Mouse (Mus musculus): ENCODE results near the gene Ptprr.
A peak's percentile ranks its signal among the peaks of the same experiment; 100 is the strongest.

The Ptprr gene

DNA sequence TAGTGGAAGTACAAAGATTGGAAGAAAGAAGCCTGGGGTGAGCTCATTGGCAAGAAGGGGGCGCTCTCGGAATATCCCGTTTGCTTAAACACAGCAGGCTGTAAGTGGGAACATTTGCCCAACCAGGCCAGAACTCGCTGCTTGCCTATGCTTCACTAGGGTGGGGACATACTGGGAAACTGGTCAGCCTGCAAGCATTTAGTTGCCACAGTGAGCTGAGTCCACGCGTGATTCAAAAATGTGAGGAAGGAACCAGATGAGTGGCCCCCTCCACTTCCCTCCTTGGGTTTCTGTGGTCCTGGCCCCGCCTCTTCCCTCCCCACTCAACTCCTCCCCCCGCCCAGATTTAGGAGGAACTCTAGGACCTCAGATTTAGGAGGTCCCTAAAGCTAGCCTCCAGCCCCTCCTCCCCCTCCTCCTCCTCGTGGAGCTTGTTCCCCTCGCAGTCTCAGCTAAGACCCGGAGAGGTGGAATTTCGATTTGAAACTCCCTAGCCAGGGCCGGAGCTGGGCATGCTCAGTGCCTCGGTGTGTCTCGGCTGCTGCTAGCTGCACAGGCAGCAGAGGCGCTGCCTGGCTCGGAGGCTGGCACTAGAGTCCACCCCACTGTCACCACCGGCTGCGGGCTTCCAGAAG is at the start of gene Ptprr:
Ptprr (plus strand) TSS at position 369 of the 635 bp plus-strand sequence.
- no peak for DNase-seq (ENCODE audit: low spot score in 2 of 2)

DNA sequence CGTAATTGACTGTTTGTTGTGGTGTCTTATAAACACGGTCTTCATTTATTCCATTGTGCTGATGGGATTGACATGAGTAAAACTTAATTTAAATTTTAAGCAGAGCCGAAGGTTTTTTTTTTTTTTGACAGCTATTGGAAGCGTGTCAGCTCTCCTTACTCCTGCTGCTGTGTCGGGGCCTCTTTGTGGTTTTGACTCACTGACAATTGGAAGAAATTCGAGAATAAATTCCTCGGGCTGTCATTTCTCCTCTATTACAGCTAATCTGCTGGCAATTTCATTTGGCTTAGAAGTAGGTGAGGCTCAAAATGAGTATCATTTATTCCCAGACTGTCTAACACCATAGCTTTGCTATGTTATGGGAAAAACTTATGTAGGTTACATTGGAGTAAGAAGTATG is 41.7 kb upstream of the Ptprr start:
- DNase-seq (ENCODE audit: low spot score in 2 of 2), result no peak

DNA sequence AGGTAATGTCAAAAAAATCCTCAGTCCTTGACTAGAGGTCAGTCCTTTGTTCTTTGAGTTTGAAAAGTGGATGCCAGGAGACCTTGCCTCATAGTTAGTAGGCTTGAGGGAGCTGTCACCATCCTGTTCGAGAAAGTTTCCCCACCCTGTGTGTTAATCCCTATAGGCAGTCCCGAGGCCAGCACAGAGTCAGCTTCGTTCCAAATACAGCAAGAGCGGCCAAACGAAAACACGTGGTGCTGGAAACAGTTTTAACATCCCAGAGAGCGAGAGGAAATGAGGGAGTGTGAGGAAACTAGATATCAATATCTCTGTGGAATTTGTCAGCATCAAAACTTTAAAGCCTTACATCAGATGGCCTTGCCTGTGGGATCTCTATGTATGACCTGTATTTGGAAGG is 39.0 kb upstream of the Ptprr start:
- no peak for DNase-seq (ENCODE audit: low spot score in 2 of 2)

DNA sequence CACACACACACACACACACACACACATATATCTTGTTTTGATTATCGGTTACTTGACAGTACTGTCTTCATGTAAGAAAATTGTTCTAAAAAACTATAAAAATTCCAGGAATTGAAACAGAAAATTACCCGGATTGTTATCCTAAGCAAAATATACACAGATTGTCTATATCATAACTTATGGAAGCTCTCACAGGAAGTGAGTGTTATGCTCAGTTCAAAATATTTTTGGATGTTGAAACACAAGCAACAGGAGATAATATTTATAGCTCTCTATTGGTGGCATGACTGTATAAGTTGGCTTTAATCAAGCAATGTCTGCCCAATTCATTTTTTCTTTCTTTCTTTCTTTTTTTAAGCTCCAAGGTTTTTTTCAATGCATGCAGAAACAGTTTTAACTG is 38.0 kb upstream of the Ptprr start:
- DNase-seq (ENCODE audit: low spot score in 2 of 2), result no peak

DNA sequence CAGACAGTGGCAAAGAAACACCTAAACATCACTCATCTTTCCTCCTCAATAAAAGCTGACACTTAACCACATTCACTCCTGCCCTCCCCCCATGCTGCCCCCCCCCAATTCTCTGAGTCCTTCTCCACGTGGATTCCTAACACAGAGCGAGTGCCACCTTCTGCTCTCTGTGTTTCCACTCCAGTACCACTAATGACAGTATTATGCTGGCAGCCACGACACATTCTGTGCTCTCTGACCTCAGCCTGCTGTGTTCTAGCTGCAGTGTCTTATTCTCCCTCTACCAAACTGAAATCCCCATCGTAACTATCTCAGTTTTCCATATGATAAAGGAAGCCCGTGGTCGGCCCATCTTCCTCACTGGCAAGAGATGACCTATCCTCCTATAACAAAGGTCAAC is 33.7 kb upstream of the Ptprr start:
- DNase-seq (ENCODE audit: low spot score in 2 of 2), result no peak

DNA sequence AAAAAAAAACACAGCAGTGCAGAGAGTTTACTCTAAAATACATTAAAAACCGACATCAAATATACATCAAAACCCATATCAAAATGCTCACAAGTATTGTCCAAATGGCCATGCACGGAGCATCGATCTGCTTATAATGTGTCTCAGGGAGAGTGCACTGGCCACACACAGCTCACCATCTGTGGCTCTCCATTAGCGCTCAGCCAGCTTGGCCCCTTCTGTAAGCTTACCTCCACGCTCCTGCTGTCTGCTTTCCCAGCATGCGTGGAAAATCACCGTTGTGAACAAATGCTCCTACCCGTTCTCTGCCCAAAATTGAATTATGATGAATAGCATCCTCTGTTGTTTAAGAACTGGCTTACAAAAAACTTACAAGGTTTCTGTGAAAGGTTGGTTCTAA is 16.2 kb upstream of the Ptprr start:
- no peak for DNase-seq (ENCODE audit: low spot score in 2 of 2)

DNA sequence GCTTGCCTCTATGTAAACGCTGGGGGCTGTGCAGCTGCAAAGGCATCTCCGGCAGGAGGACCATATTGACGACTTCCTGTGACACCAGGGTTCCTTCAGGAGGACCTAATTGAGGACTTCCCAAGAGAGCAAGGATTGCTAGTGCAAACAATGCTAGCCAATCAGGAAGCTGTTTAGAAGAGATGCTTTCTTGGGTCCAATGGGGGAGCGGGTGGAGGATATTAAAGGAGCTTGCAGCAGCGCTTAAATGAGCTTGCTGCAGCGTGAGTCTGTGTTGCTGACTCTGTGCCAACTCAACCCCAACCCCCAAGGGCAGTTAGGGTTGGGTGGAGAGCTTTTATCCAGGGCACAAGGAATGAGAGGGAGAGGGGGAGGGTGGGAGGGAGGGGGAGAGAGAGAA is 11.3 kb upstream of the Ptprr start:
- DNase-seq (ENCODE audit: low spot score in 2 of 2), result no peak

DNA sequence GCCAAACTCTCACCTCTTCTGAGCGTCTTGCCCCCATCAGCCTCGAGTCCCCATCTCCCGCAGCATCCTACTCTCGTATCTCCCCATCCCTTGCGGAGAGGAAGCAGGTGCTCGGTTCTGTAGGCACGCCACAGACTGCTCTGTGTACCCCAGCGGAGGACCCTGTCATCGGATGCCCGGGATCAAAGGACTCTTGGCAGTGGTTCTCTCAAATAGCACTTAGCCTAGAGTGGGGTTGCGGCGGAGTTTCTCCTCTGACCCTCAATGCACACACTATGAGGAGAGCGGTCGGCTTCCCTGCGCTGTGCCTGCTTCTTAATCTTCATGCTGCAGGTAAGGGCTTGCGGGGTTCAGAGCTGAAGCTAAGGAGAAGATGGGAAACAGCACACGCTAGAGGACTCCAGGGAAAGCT is 473 bp downstream of the Ptprr start:
- DNase-seq (ENCODE audit: low spot score in 2 of 2), result no peak

DNA sequence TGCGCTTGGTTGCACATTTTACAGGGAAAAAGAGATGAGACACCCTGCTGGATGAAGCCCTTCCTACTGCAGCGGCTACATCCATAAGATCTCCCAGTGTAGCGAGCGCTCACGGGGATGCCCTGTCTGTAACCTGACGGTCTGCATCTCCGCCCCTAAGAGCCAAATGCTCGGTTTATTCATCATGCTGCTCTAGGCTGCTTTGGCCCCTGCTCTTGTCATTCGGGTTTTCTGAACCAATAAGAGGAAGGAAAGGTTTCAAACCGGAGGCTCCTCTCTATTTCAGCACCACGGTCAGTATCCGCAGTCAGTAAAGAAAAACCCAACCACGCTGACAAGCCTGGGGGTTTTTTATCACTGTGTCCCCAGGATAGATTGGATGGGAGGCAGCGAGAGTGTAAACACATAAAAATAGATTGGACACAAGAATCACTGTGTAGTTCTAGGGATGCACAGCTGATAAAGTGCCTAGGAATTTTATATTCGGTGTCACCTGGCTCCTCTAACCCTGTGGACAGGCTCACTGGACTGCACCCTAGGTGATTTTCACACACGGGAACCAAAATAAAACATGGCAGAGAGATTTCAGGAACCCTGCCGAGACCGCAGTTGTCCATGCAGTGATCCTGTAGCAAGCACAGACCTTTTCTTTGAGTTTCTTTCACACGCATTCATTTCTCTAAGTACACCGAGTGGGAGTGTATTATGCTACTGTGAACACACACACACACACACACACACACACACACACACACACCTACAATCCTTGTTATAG is 1.3 kb downstream of the Ptprr start:
- no peak for DNase-seq (ENCODE audit: low spot score in 2 of 2)

DNA sequence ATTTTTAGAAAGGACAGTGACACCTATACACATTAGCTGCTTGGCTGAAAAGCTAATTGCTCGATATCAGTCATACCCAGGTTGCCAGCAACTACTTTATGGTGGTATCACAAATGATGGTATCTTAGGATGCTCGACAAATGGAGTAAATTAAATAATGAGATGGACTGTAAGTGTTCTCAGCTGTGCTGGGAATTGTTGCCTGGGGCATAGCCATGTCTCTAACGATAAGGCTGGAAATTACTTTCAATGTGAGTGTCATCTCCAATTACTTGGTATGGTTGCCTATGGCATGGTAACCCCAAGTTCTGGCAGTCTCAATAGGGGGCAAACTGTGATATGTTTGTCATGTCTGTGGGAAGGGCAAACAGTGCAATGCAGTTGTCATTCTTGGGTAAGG is 3.1 kb downstream of the Ptprr start:
- no peak for DNase-seq (ENCODE audit: low spot score in 2 of 2)

DNA sequence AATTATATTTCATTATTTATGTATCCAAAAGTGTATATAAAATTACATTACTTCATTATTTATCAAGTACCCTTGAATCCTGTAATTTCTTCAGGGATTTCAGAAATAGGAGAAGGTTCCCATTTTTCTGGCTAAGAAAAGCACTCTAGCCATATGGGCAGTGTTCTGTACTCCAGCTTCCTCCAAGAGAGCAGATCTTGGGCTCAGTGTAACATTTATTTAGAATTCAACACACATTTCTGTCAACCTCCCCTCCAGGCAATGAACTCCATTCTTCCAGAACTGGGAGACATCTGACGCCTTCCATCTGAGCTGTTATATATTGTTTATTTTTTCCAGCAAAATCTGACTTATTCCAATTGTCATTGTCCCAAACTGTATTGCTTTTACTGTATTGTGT is 20.1 kb downstream of the Ptprr start:
- DNase-seq (ENCODE audit: low spot score in 2 of 2), result no peak

DNA sequence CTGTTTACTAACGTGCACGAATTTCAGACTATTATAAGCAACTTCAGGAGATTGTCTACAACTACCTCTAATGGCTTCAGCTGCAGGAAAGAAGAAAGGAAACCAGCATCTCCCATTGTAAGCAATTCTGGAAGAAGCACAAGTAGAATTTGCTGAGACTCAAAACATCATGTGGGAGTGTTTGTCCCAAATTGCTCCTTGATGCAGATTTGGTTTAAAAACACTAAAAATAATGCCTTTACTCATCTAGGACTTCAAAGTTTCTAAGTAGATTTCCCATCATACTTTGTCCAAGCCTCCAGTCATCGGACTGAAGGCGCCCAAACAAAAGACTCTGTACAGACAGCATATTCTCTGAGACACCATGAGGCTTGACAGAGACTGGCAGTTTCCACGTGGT is 57.9 kb downstream of the Ptprr start:
- no peak for DNase-seq (ENCODE audit: low spot score in 2 of 2)

DNA sequence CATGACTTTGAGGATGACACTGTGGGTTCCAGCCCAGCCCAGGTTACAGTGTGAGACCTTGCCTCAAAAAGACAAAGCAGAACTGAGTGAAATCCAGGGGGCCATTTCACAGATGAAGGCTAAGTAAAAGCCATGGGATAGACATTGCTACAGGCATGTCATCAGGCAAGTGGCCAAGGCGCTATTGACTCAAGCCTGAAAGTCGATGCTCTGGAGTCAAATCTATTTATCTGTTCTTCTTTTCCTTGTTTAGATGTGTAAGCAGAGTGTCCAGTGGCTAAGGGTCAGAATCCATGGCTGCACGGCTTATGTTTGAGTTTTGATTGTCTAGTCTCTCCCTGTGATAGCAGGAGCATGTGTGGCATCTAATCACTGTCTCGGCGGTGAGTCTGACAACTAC is 60.6 kb downstream of the Ptprr start:
- DNase-seq (ENCODE audit: low spot score in 2 of 2), result no peak

DNA sequence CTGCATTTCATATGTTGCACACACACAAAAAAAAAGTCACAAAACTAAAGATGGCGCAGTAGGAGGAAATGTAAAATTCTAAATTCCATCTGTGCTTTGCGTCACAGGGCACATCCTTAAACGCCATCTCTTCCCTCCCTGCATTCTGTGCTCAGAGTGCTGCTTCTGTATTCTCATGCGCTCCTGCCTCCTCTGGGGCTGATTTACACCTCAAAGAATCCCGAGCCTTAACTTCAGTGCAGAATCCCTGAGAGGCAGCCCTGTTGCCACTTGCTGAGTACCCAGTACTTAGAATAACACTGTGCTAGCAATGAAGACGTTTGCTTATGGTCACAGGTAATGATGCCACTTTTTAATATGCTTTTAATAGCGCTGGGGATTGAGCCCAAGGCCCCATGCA is 61.4 kb downstream of the Ptprr start:
- no peak for DNase-seq (ENCODE audit: low spot score in 2 of 2)

DNA sequence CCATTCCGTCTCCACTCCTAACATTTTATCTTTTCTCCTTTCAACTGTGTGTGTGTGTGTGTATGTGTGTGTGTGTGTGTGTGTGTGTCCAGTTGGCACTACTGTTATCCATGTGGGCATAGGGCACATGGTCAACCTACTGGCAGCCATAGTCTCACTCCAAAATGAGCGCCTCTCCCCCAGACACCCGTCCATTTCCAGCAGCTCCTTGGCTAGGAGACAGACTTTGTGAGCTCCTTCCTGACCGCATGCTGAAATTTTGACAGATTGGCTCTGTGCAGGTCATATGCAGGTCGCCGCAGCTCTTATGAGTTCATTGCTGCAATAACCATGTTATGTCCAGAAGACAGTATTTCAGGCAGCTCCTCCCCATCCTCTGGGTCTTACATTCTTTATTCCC is 62.8 kb downstream of the Ptprr start:
- no peak for DNase-seq (ENCODE audit: low spot score in 2 of 2)

DNA sequence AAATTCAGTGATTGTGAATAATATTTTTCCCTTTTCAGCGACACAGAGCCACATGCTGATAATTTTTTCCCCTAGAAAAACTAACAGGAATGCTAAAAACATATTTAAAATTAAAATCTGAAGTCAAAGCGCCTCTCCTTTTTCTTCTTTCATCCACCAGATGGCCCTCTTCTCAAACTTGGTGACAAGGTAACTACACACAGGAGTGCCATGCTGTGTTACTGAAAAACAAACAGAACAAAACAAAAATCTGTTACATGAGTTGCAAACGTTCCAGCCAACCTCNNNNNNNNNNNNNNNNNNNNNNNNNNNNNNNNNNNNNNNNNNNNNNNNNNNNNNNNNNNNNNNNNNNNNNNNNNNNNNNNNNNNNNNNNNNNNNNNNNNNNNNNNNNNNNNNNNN is 66.0 kb downstream of the Ptprr start:
- DNase-seq (ENCODE audit: low spot score in 2 of 2), result no peak

DNA sequence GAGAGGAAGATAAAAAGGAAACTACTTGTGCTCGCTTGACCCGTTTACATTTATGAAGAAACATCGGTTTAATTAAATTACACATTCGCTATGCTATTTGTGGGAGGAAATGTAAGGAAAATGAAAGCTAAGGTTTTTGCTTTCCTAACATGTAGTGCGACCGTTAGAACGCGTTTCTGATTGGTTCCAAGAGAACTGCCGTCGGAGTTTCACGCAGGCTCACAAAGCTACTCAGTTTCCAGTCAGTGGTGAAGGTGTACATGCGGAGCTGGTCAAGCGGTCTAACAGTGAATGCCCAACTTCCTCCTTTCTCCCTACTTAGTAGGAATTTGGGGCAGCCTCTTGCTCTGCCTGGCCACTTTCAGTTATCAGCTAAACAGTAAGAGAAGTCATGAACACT is 78.5 kb downstream of the Ptprr start:
- no peak for DNase-seq (ENCODE audit: low spot score in 2 of 2)

DNA sequence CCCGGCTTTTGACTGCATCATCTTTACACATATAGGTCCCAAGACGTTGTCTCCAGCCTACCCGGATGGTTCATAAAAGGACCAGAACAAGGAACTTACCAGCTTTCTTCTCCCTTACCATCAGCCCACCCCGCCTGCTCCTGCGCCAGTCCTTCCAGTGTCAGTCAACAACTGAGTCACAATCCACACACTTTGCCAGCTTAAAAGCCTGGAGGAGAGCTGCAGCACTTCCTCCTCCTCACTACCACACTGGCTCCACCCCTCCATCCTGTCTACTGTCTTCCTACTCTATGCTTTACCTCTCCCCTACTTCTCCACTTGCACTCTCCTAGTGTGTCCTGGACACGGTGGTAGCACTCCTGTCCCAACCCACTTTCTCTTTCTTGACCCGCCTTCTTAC is 80.5 kb downstream of the Ptprr start:
- DNase-seq (ENCODE audit: low spot score in 2 of 2), result no peak

DNA sequence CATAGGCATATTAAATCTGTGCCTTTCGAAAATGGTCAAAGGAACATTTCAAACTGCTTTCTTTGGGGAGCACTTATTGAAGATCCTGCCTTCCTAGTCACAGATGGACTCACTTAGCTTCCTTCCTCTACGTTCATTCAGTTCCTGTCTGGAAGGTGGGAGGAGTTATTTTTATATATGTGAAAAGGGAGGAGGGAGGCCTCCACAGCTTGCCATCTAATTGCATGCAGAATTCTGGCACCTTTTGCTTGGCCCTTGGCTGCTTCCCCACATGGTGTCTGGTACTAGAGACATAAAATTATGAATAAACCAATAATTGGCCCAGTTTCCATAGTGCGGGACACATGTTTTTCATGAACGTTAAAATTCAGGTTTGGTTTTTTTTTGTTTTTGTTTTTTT is 90.2 kb downstream of the Ptprr start:
- no peak for DNase-seq (ENCODE audit: low spot score in 2 of 2)

DNA sequence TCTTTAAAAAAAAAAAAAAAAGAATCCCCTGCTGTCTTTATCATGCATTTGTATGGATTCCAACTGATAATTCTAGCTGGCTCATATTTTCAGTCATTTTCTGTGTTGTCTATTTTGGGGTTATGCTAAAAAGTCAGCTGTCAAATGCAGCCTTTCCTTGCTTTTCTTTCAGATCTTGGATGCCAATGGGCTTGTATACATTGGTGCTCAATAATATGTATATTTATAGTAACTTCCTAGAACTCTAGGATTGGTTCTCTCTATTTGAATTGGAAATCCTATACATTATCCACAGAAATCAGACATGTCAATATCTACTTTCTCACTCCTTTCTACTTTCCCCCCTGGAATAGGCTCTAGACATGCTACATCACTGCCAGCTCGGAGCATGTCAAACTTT is 90.7 kb downstream of the Ptprr start:
- no peak for DNase-seq (ENCODE audit: low spot score in 2 of 2)

DNA sequence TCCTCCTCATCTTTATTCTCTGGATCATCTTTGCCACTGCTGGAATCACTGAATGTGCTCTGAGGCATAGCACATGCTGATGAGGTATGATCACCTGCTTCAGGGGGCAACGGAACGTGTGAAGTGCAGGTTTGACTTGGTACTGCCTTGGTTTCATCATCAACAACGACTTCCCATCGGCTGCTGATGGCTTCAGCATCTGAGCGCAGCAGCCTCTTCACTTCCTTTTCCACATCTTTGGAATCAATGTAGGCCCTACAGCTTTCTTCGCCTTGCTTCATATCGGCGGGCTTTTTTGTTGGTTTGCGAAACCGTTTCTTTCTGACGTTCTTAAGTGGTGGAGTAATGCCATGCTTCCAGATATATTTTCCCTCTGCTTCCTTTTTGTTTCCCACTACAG is 94.9 kb downstream of the Ptprr start:
- no peak for DNase-seq (ENCODE audit: low spot score in 2 of 2)

DNA sequence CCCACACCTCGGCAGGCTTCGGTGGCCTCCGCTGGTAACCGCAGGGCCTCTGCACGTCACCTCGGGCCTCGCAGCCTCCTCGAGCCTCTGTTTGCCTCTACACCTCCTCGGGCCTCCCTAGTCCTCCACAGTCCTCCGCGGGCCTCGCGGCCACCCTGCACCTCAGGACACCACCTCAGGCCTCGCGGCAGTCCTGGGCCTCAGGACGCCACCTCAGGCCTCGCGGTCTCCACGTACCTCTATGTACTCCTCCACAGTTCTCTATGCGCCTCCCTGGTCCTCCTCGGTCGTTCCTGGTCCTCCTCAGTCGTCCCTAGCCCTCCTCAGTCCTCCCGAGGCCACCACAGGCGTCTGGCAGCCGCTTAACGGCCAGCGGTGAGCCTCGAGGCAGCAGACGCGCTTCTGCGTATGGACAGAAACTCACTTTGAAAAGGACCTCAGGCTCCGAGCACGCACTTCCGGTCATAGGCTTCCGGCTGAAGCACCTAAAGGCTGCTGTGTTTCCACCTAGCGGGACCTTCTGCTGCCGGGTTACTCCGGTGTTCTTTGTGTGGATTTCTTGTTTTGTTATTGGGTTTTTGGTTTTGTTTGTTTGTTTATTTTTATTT is 96.0 kb downstream of the Ptprr start, which contains the start of gene 4933416C03Rik:
4933416C03Rik (minus strand) TSS at position 51 of the 608 bp plus-strand sequence.
- peak; percentile 14 to 62 for DNase-seq (ENCODE audit: low spot score in 2 of 2)
